Mouse (Mus musculus) megakaryocyte, embryonic 14.5 days (primary cell): ENCODE measurements around the gene Gm20388.

Experiments used
- FLI1 ChIP-seq: IDR thresholded peaks from 2 replicates; pipeline ENCODE4 v1.6.1; 2012; ENCODE audit warnings: low read length, inconsistent platforms, mixed read lengths
- GATA1 ChIP-seq: IDR thresholded peaks from 3 replicates; pipeline ENCODE4 v1.6.1; 2012; ENCODE audit warnings: mixed read lengths, low read length, inconsistent platforms, borderline replicate concordance

DNA sequence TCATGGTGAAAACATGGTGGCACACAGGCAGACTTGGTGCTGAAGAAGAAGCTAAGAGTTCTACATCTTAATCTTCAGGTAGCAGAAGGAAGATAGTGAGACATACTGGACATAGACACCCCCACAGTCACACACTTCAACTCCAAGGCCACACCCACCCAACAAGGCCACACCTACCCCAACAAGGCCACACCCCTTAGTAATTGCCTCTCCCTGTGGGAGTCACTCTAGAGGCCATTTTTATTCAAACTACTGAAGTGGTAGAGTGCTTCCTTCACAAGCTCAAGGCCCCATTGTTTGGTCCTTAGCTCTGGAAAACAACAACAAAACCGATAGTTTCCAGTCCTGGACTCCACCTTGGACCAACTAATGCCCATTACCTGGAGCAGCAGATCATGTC, 235.4 kb downstream of the Gm20388 start:
- TF ChIP-seq GATA1 = no peak
- TF ChIP-seq FLI1 = no peak
